Mouse (Mus musculus): ENCODE measurements around the gene Skiv2l.
"Not testable (repeated sequence)": the region's sequence is repeated elsewhere in the genome, so short reads cannot be mapped to it uniquely, and the experiment has no call there.

The Skiv2l gene

DNA sequence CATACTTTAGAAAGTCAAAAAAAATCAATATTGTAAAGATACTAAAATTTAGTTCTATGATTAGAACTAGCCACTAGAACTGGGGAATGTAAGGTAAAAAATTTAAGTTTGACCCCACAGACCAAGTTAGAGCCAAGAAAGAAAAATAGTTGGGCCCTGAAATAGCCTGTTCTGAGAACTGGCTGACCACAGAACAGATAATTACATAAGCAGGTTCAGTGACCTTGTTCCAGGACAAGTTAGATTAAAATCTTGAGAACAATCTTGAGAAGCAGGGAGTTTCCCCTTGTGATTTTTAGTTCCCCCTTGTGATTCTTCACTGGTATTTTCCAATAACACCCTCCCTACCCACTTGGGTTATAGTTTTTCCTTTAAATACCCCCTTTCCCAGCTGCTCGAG, 19.2 kb downstream of the Skiv2l start:
- ATAC-seq (ENCODE audit: insufficient number of reproducible peaks, low FRiP score, low TSS enrichment), result not testable (repeated sequence)

DNA sequence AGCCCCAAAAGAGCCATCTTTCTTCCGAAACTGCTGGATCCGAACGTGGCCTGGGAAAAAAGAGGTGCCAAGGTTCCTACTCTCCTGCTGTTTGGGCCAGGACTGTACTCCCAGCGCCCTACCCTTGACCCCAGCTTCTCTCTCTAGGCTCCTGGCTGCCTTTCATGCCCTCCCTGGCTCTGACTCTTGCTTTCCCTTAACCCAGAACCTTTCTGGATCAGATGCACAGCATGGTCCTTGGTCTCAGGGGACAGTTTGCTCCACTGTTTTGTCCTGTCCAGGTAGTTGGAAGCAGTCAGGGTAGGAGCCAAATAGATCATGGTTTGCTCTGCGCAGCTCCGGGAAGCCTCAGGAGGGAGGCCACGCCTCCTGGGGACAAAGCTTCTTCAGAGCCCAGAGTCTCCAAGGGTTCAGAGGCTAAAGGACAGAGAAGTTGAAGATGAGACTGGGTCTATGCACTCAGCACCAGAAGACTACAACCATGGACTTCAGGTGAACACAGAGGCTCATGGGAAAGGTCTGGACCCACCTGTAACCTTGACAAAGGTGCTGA, 35.1 kb downstream of the Skiv2l start:
- no peak for ATAC-seq (ENCODE audit: insufficient number of reproducible peaks, low FRiP score, low TSS enrichment)

DNA sequence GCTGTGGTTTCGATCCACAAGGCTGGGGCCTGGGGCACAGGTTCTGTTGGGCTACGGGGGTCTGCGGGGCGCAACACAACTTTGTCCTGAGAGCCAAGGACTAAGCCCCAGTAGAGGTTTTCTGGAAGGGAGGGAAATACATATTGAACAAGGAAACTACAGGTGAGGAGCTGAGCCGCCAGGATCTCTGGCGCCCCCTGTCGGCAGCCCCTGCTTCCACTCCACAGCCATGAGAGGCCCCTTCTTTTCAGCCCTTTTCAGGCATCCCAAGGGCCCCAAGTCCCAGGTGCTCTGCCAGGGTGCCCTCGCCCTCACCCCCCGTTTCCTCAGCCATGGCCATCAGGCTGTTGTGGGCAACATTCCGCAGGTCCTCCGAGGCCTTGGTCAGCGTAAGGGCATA, 36.3 kb downstream of the Skiv2l start:
- not testable (repeated sequence) for ATAC-seq (ENCODE audit: insufficient number of reproducible peaks, low FRiP score, low TSS enrichment)

DNA sequence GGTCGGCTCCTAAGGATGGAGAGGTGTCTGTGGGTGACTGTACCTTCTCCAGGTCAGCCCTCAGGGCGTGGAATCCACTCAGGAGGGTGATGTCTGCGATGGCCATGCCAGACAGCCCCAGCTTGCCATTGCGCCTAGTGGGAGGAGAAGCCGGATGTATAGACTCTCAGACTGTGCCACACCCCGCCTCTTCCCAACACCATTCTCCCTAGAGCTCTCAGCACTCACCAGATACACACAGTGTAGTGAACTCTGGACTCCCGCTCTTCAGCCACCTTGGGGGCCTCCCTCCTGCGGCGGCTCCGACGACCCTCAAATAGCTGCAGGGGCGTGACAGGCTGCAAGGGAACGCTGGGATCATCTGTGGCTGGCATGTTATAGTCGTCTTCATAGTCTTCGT, 38.7 kb downstream of the Skiv2l start:
- ATAC-seq (ENCODE audit: insufficient number of reproducible peaks, low FRiP score, low TSS enrichment), result no peak

DNA sequence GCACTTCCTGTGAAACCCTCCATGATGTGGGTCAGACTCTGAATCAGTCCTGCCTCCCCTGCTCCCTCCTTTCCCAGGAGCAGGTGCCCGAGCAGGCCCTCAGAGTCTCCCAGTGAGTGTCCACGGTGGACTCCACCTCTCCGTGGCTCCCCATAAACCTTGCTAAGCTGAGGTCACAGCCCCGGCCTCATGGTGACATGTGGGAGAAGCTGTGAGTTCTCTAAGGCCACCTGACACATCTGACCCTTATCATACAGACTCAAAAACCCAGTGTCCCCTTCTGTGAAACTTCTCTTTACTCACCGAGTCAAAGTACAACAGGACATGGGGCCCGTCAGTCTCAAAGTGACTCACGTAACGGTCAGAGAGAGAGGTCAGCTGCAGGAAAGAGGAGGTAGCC, 39.2 kb downstream of the Skiv2l start:
- ATAC-seq (ENCODE audit: insufficient number of reproducible peaks, low FRiP score, low TSS enrichment), result not testable (repeated sequence)

DNA sequence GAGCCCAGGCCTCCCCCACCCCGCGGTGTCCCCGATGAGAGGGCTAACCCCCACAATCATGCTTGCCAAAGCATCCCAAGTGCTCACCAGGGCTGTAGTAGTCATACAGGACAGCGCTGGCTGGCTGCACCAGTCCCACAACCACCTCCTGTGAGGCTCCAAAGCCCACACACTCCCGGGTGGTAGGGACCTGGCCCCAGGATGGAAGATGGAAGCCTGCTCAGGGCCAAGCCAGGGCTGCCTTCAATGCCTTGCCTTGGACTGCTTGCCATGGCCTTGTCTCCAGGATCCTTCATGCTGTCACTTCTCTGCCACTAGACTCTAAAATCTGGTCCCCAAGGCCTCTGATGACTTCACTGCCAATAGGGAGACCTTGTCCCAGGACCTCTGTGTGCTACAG, 39.6 kb downstream of the Skiv2l start:
- ATAC-seq (ENCODE audit: insufficient number of reproducible peaks, low FRiP score, low TSS enrichment), result not testable (repeated sequence)

DNA sequence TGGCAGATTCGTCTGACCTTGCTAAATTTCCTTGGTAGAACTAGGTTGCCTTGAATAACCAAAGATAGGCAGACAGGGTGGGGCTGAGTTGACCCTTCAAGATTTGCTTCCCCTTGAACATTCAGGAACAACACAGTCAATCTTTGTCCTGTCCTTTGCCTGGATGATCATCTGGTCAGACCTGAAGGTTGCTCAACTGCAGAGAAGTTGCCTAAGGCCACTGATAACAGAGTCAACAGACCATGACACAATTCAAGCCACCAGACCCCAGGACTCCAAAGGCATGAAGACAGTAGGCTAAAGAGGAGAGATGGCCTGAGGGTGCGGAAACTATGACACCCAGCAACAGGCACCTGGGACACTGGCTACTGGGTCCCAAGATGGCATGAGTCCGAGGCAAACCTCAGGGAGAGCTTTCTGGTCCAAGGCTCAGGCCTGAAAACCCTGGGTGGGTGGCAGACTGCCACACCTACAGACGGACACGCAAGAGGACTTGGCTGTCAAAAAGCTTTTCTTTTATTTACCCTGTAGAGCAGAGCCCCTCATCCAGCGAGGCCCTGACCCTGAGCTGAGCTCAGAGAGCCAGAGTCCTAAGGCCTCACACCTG, 41.3 kb downstream of the Skiv2l start:
- ATAC-seq (ENCODE audit: insufficient number of reproducible peaks, low FRiP score, low TSS enrichment), result no peak

DNA sequence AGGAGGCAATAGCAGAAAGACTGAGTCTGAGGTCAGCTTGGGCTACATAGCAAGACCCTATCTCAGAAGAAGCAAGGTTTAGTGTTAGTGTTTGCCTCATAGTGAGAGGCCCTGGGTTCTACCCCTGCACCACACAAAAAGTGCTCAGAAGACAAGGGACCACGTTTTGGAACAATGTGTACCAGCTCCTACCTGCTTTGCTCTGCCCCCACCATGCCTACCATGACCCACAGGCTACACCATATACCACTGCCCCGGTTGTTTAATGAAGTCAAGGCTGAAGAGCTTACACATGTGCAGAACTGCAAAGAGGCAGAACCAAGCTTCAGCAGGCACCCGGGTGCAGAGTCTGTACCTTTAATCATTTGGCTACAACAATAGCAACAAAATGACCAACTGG, 42.8 kb downstream of the Skiv2l start:
- ATAC-seq (ENCODE audit: insufficient number of reproducible peaks, low FRiP score, low TSS enrichment), result no peak

DNA sequence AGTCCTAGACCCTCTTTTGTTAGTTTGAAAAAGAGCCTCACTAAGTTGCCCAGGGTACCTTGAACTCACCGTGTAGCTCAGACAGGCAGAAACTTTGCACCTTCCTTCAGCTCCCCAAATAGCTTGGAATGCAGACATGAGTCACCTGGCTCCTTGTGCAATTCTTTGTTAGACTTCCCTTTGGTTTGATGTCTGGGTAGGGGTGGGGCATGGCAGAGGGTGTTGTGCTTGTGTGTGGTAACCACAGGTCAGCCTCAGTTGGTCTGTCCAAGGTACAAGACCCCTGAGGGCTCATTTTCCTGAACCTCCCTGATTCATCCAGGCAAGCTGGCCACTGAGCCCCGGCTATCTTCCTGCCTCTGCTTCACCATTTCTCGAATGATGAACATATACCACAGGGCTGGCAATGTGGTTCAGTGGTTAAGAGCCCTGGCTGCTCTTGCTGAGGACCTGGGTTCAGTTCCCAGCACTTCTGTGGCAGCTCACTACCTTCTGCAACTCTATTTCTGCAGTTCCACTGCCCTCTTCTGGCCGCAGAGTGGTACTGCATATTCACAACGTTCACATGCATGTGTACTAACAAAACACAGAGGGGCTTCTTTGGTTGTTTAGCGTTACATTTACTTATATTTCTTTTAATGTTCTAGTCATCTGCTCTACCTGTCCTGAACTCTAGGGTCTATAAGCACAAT, 45.0 kb downstream of the Skiv2l start:
- no peak for ATAC-seq (ENCODE audit: insufficient number of reproducible peaks, low FRiP score, low TSS enrichment)

DNA sequence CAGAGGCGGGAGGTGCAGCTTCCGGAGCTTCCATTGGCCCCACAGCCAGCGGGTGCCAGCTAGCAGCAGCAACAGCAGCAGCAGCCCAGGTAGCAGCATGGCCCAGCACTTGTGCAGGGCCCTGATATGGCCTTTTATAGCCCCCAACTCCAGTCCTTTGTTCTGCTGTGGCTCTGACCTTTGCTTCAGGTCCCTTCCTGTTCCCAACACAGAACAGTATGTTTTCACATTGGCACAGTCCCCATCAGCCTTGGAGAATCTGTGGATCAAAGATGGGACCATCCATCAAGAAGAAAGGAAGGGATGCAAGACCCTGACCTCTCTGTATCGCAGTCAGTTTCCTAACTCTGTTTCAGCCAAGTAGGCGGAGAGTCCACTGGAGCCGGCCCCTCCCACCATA, 45.7 kb downstream of the Skiv2l start, which contains the start of gene Cyp21a1:
TSS of gene Cyp21a1 (minus strand) at position 261 of the 400 bp plus-strand sequence.
- ATAC-seq (ENCODE audit: insufficient number of reproducible peaks, low FRiP score, low TSS enrichment), result not testable (repeated sequence)

DNA sequence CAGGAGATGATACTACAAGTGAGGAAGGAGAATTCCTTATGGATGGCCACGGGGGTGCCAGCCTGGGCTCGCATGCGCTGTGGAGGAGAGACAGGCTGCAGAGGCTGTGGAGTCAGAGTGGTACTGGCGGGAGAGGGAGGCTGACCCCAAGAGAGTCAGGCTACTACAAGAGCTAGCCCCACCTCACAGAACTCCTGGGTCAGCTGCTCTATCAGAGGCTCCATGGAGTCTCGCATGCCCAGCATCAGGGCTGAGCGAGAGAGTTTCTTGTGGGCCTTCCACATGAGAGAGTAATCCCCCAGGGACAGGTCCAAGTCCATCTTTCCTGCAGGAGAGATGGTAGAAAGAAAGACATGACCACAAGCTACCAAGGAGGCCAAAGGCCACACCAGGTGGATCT, 46.6 kb downstream of the Skiv2l start:
- not testable (repeated sequence) for ATAC-seq (ENCODE audit: insufficient number of reproducible peaks, low FRiP score, low TSS enrichment)

DNA sequence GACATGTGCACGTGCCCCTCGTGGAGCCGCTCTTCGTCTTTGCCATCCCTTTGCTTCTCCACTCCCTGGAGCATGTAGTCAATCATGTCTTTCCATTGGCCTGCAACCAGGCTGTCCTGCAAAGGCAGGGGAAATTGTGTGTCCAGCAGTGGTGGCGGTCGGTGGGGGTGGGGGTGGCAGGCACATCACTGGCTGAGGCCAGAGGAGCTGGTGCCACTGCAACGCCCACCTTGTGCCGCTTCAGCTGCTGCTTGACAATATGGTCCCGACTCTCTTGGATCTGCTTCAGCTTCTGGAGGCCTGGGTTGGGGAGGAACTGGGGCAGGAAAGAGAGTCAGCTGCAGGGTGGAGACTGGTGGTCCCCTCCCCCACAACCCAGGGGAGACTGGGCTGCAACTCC, 47.3 kb downstream of the Skiv2l start:
- ATAC-seq (ENCODE audit: insufficient number of reproducible peaks, low FRiP score, low TSS enrichment), result not testable (repeated sequence)

DNA sequence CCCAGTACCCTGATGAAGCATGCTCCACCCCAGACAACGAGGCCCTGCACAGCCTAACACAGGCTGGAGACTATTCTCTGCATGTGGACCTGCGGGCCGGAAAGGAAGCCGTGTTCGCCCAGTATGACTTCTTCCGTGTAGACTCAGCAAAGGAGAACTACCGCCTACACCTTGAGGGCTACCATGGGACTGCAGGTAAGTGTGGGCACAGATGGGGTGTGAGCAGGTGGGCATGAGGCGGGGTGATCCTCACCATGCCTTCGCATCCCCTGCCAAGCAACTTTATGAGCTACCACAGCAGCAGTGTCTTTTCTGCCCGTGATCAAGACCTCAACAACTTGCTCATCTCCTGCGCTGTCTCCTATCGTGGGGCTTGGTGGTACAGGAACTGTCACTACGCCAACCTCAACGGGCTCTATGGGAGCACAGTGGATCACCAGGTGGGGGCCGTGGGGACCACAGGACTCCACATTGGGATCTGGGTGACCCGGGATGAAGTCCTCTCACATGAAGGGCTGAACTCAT, 49.2 kb downstream of the Skiv2l start:
- ATAC-seq (ENCODE audit: insufficient number of reproducible peaks, low FRiP score, low TSS enrichment), result not testable (repeated sequence)

DNA sequence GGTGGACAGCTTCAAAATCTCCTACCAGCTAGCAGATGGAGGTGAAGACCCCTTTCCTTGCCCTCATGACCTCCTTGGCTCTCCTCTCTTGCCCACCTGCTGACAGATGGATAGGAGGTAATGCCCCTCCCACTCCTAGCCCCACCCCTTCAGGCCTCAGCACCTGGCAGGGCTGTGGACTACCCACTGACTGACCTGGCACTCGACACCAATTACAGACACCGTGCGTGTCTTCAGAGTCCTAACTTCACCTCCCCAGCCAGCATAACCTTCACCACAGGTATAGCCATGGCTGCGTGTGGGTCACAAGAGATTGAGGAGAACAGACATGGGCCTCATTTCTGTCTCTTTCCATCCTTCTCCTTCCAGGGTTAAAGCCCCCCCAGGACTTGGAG, 50.5 kb downstream of the Skiv2l start:
- no peak for ATAC-seq (ENCODE audit: insufficient number of reproducible peaks, low FRiP score, low TSS enrichment)

DNA sequence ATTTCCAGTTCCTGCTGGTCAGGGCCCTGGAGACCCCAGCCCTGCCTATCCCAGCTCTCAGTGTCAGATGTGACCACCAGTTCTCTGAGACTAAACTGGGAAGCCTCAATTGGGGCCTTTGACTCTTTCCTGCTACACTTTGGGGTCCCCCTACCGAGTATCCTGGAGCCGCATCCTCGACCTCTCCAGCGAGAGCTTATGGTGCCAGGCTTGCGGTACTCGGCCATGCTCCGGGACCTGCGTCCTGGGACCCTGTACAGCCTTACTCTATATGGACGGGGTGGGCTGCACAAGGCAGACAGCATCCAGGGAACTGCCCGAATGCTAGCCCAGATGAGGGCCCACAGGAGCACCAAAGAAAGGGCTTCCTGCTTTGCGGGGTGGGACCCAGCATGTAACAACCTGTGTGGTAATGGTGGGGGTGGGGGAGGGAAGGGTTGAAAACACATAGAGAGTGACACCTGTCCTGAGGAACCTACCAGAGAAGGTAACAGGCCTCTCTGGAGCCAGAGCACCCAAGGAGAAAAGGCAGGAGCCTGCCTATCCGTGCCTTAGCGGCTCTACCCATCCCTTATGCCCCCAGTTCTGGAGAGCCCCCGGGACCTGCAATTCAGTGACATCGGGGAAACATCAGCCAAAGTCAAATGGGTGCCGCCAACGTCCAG, 51.0 kb downstream of the Skiv2l start:
- ATAC-seq (ENCODE audit: insufficient number of reproducible peaks, low FRiP score, low TSS enrichment), result no peak

DNA sequence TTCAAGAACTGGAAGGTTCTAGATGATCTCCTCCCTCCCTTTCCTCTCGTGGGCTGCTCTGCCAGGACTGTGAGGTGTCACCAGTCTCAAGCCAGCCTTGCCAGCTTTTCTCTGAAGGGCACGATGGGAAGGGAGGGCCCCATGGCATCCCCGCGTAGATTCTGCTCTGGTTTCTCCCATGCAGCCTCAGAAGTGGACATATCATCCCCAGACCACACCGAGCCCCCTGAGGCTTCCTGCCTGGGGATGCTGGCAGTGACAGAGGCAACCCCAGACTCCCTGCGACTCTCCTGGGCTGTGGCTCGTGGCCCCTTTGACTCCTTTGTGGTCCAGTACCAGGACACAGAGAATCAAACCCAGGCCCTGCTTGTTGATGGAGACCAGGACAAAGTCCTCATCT, 51.9 kb downstream of the Skiv2l start:
- not testable (repeated sequence) for ATAC-seq (ENCODE audit: insufficient number of reproducible peaks, low FRiP score, low TSS enrichment)

DNA sequence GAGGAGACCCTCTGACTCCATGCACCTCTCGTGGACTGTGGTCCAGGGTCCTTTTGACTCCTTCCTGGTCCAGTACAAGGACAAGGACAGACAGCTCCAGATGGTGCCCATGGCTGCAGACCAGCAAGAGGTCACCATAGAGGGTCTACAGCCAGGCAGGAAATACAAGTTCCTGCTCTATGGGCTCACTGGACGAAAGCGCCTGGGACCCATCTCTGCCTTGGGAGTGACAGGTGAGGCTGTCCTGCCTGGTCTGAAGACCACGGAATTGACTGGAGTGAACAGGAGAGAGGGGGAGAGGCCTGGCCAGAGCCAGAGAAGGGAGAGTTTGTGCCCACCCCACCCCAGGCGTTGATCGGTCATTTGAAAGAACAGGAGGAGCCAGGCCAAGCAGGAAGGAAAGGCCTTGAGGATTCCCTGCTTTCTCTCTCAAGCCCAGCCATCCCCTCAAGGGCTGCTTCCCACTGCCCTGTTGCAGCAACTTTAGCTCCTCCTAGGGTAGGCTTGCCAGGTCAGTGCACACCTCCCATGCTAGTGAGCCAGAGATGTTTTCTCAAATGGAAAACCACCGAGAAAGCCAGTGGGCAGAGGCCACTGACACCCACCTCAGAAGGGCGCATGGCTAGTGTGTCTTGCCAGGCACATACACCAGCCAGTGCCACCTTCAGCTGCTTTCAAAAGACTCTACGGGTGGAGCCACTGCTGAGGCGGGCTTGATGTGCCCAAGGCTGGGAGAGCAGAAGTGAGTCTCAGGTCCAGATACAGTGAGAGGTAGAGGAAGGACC, 52.6 kb downstream of the Skiv2l start:
- not testable (repeated sequence) for ATAC-seq (ENCODE audit: insufficient number of reproducible peaks, low FRiP score, low TSS enrichment)

DNA sequence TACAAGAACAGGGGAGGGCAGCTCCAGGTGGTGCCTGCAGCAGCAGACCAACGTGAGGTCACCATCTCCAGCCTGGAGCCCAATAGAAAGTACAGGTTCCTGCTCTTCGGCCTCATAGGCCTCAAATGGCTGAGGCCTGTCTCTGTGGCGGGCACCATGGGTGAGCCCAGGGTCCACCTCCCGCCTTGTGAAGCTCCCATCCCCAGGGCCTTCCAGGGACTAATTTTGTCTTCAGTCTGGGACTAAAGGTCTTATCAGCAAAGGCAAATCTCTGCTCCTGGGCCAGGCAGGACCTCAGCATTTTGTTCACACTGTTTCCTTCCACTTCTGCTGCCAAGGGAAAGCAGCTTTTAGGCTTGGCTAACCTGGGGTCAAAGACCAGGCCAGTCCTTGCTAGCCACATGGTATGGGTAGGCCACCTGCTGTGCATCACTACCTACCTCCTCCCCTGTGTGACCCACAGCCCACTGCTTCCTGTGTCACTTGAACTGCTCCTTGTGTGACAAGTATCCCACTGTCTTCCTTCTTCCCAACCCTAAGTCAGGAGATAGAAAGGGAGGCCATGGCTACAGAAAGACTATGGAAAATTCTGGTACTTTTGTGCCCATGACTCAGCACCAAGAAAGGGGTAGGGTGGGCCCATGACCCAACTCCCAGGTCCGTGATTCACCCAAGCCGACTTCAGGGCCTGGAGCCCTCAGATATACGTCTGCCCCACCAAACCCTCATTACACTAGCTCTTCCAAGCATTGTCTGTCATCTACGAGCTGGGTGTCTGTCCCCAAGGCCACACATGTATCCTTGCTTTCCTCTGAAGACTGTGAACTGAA, 53.5 kb downstream of the Skiv2l start:
- ATAC-seq (ENCODE audit: insufficient number of reproducible peaks, low FRiP score, low TSS enrichment), result no peak

DNA sequence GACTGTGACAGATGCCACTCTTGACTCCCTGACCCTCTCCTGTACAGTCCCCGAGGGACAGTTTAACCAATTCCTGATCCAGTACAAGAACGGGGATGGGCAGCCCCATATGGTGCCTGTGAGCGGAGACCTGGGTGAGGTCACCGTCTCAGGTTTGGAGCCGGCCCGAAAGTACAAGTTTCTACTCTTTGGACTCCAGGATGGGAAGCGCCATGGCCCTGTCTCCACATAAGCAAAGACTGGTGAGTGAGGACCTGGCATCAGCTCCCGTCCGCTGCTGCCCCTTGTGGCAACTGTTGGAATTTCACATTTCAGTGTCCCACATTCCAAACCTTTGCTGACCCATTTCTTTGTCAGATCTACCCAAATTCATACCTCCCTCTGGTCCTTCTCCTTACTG, 54.4 kb downstream of the Skiv2l start:
- no peak for ATAC-seq (ENCODE audit: insufficient number of reproducible peaks, low FRiP score, low TSS enrichment)

Measured in cerebellum, adult (tissue).